Mouse (Mus musculus): ENCODE results near the gene Ocm.
"Not testable (repeated sequence)": the region's sequence is repeated elsewhere in the genome, so short reads cannot be mapped to it uniquely, and the experiment has no call there.

Gene Ocm

DNA sequence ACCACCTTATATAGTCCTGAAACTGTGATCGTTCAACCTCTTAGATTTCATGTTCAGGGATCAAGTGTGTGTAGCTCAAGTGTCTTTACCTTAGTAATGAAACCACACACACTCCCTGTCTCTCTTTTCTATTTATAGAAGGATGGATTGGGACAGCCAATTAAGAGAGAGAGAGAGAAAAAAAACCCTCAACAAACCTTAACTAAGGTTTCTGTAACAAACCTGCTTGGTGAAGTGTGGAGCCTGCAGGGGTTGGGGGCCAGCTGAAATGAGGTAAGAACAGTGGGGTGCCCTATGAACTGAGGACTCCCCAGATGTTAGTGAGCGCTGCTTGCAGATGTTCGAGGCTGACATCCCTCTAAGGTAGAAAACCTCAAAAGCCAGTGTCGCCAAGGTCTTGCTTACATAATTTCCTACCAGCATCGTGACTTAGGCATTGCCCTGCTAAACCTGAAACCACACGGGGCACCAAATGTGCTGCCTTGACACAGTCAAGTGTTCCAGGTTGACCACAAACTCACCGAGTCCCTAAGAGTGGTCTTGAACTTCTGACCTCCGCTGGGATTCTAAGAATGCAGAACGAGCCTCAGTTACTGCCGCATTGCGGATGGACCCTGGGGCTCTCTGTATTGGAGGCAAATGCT is at the start of gene Ocm:
Ocm (minus strand) TSS at position 51 of the 644 bp plus-strand sequence.
- DNase-seq (ENCODE audit: low read depth in 2 of 2, low spot score in 2 of 2) = no peak

DNA sequence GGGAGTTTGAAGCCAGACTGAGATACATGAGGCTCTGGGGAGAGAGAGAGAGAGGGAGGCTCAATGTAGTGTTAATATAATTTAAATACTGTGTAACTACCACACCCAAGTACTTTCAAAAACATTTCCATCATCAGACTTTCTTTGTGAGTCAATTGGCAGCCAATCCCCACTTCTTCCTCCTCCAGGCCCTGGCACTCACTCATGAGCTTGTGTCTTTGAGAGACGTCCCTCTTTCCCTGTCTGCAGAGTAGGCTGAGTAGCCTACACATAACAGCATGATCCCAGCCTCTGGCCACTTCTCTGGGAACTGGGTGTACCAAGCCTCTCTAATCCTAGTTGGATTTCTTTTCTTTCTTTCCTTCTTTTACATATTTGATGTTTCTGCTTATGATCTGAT is 44.8 kb upstream of the Ocm start:
- DNase-seq (ENCODE audit: low read depth in 2 of 2, low spot score in 2 of 2) = no peak

DNA sequence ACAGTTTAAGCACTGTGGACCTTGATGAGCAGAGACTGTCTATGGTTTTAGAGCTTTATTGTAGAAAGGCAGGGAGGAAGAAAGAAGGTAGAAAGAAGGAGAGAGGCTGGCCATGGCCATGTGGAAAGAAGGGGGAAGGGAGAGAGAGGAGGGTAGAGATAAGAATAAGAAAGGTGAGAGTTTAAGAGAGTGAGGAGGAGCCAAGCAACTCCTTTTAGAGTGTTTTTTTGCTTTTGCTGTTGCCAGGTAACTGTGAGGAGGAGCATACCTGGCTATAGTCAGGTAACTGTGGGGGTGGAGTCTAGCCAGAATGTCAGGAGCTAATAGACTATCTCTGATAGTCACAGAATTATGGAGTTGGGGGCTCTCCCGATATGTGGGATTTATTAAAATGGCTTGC is 43.6 kb upstream of the Ocm start:
- no peak for DNase-seq (ENCODE audit: low read depth in 2 of 2, low spot score in 2 of 2)

DNA sequence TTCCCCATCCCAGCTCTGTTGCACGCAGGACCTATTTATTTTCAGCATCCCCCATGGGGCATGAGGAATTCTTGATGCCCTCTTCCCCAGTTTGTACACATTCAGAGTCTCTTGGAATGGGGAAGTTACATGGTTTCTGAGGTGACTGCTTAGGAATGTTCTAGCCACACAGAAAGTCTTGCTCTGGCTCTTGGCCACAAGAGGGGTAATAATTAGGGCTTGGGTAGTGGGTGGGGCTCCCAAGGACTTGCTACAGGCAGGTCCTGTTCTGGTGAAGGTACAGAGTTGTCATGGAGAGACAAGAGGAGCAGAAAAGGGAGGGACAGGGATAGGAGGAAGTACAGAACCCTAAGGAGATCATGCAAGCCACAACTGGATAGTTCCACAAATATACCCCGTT is 39.6 kb upstream of the Ocm start:
- no peak for DNase-seq (ENCODE audit: low read depth in 2 of 2, low spot score in 2 of 2)

DNA sequence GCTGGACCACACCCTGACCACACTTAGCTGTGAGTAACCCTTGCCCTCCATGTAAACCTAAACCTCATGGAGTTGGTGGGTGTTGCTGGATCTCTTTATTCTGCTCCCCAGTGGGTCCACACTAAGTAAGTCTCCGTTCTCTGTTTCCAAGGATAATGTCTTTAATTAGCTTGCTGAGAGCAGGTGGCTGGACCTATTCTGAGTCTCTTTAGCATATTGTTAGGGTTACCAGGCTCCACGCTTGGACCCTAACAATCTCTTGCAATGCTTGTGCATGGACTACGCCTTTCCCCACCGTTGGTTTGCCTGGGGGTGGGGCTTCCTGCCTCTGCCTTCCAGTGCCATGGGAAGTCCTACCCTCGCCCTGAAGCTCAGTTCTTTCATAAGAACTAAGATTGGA is 37.6 kb upstream of the Ocm start:
- DNase-seq (ENCODE audit: low read depth in 2 of 2, low spot score in 2 of 2) = no peak

DNA sequence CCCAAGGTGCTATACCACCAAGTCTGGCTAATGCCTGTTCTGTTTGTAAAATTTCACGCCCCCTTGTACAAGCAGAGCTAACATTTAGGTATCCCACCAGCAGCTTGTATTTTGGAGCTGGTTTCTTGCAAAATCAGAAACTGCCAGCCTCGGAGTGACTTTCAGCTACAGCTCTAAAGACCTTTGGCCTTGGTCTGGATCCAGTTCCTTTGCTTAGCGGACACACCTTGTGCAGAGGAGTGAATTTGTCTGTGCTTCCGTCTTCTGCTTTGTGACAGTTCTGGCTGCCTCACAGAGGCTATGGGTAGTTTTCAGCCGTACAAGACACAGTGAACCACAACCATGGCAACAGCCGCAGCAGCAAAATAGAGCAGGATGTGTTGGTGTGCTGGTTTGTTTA is 27.9 kb upstream of the Ocm start:
- DNase-seq (ENCODE audit: low read depth in 2 of 2, low spot score in 2 of 2) = no peak

DNA sequence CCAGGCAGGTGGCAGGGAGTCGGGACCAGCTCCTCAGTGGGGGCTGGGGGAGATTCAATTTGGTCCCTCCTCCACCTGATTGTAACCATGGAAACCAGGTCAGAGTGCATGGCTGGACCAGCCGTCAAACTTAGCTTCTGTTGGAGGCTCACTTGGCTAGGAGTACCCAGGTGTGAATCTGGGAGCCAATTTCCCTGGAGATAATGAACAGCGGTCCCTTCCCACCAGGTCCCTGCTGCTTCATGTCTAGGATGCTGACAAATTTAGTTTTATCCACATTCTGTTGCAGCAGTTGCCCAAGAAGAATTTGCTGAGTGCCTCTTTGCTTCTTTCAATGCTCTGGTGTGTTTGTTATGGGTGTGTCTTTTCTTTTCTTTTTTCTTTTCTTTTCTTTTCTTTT is 27.0 kb upstream of the Ocm start:
- no peak for DNase-seq (ENCODE audit: low read depth in 2 of 2, low spot score in 2 of 2)

DNA sequence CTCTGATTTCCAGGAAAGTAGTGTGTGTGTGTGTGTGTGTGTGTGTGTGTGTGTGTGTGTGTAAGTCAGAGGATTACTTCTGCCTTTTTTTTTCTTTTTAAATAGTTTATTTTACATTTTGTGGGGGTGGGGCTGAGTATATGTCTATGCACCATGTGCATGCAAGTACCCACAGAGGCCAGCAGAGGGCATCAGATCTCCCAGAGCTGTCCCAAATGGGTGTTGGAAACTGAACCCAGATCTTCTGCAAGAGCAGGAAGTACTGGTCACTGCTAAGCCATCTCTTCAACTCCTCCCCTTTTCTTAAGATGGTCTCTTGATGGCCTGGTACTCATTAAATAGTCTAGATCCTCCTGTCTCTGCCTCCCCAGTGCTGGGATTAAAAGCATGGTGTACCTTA is 24.8 kb upstream of the Ocm start:
- DNase-seq (ENCODE audit: low read depth in 2 of 2, low spot score in 2 of 2) = no peak

DNA sequence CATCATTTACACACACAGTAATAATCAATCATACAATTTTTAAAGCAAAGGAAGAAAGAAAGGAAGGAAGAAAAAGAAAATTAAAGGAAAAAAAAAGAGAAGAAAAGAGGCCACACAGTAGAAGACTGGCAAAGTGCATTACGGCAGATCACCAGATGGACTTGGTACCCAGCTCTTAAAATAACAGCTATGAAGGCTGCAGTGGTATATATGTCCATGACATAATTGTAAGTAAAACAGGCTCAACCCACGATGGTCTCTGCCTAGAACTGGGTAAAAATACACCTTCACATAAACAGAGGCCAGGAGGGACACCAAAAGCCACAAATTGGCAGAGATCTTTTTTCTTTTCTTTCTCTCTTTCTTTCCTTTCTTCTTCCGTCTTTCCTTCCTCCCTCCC is 23.4 kb upstream of the Ocm start:
- no peak for DNase-seq (ENCODE audit: low read depth in 2 of 2, low spot score in 2 of 2)

DNA sequence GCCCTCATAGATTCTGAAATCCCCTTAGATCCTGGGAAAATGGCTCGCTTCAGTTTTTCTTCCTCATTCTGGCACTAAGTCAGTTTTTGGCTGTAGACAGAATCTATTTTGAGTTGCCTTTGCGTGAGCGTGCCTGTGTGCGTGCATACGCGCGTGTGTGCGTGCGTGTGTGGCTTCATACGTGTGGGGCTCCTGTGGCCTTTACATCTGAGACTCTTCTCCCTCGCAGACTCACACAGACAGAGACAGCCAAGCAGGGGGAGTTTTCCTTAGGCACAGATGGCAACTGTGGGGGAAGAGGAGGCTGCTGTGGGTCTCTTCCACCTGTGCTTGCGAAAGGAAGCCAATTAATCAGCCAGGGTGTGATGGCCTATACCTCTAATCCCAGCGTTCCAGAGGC is 20.9 kb upstream of the Ocm start:
- DNase-seq (ENCODE audit: low read depth in 2 of 2, low spot score in 2 of 2) = no peak

DNA sequence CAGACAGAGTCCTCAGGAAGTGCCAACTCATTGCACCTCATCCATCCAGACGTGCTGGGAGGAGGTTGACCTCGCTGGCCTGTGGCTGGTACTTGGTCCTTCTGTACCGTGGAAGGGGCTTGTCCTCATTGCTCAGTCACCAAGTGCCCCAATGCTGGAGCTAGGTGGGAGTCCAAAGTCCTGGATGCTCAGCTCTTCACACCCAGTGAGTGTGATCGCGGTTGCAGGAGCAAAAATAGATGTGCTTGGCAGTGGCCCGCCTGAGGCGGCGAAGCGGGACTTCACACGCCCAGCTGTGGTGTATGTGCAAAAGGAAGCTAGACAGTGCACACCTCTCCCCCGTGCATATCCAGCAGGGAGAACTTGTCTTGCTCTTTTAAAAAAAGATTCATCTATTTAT is 16.7 kb upstream of the Ocm start:
- no peak for DNase-seq (ENCODE audit: low read depth in 2 of 2, low spot score in 2 of 2)

DNA sequence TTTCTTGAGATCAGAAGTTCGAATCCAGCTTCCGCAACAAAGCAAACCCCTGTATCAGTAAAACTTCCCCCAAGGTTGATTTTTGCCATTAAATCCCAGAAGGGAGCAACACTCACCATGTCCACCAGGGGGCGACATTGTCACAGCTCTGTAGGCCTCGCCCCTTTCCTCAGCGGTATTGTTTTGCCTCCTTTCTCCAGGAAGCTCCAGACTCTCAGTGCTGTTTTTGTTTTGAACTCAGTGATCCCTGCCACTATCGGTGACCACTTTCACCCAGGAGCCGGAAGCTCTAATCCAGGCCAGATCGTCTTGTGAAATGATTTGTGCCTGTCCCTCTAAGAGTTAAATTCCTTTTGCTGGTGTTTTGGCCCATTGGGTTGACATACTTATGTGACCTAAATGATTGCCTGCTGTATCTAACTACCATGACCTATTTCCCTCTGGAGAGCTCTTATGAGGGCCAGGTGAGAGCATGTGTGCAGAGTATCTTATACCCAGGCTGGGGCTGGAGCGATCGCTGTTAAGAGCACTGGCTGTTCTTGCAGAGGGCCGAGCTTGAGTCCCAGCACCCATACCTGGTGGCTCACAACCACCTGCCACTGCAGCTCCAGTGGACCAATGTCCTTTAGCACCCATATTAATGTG is 14.4 kb upstream of the Ocm start:
- DNase-seq (ENCODE audit: low read depth in 2 of 2, low spot score in 2 of 2) = peak; percentile 62 to 64

DNA sequence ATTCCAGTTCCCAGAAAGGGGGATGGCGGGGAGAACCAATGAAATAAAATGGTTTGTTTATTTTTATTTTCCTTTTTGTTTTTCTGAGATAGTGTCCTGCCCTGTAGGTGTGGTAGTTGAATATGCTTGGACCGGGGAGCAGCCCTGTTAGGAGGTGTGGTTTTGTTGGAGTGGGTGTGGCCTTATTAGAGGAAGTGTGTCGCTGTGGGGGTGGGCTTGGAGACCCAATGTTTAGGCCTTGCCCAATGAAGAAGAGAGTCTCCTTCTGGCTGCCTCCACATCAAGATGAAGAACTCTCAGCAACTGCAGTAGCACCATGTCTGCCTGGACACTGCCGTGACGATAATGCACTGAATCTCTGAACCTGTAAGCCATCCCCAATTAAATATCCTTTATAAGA is 13.4 kb upstream of the Ocm start:
- DNase-seq (ENCODE audit: low read depth in 2 of 2, low spot score in 2 of 2) = no peak

DNA sequence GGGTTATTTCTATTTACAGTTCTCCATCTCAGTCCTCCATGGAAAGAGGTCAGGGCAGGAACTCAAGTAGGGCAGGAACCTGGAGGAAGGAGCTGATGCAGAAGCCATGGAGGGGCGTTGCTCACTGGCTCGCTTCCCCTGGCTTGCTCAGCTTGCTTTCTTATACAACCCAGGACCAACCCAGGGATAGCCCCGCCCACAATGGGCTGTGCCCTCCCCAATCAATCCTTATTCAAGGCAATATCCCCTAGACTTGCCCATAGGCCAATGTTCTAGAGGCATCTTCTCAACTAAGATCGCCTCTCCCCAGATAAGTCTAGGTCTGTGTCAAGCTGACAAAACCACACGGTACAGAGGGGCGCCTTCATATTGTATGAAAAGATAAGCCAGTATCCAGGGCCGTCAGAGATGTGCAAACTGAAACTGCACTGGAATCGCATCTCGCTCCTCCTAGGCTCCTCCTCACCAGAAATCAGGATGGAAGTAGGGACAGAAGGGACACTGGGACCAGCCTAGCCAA is 12.7 kb upstream of the Ocm start:
- no peak for DNase-seq (ENCODE audit: low read depth in 2 of 2, low spot score in 2 of 2)

DNA sequence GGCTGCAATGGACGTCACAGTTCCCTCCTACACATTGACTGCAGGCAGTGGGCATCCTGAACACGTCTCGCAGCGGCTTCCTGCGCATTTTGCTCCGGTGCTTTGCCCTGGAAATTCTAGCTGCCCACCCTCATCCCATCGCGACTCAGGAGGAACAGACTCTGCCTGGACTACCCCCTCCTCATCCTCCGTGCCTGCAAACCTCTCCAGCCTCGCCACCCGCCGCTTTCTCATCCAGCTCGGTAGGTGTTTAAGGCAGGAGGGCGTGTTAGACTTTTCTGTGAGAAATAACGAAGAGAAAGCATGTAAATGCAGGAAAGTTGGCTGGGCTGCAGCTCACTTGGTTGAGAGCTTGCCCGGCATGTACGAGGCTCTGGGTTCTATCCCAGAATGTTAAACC is 10.5 kb upstream of the Ocm start:
- DNase-seq (ENCODE audit: low read depth in 2 of 2, low spot score in 2 of 2) = no peak

DNA sequence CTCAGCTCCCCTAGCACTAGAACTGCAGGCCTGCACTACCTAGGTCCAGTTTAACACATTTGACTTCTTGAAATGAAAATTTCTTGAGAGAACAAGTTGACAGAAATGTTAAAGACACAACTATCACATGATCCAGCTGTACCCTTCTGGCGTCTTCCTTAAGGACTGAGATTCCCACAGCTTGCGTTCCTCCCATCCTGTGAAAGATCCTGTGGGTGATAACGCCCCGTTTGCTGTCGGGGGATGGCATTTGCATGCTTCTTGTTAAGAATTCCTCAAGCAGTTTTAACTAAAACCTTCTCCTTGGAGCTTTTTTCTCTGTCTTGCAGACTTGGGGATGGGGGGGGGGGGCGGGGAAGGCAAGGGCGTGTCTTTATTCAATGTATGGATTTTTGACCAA is 8.1 kb upstream of the Ocm start:
- DNase-seq (ENCODE audit: low read depth in 2 of 2, low spot score in 2 of 2) = no peak

DNA sequence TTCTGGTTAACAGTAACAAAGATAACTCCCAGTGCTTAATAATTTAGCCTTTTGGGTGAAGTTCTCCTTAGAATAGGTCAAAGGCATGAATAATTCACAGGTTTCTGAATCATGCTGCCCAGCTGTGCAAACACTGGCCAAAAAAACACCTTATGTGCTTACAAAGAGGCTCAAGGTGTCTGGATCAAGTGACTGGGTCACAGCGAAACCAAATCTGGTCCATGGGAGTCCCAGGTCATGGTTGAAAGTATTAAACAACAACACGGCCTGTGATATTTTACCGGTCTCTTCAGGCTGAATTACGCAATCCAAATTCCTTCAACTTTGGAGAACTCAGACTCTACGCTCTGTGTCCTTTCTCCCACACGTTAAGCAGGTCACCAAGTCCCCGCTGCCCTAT is 6.0 kb upstream of the Ocm start:
- DNase-seq (ENCODE audit: low read depth in 2 of 2, low spot score in 2 of 2) = no peak

DNA sequence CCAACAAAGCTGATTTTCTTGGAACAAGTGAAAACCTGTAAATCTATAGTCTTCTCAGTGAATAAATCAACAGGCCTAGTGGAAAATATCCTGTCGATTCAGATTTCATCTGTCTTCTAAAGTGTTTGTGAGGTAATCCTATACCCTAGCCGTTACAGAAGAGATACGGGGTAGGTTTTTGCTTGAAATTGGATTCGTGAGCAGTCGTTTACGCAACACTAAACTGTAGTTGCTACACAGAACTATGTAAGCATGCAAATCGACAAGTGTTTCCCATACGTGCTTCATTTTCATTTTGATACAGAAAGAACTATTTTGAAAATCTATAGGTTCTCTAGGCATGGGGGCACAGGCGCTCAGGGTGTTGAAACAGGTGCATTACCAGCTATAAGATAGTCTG is 10.6 kb downstream of the Ocm start:
- no peak for DNase-seq (ENCODE audit: low read depth in 2 of 2, low spot score in 2 of 2)

DNA sequence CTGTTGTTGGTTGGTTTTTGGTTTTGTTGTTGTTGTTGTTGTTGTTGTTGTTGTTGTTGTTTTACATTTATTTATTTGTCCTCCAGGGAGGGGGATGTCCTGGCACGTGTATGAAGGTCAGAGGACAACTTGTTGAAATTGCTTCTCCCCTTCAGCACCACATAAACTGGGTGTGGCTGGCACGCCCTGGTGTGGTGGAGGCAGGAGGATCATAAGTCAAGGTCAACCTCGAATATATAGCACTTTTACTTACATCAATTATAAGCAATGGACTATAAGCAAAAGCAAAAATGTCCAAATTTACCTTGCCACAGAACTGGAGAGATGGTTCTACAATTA is 11.2 kb downstream of the Ocm start:
- no peak for DNase-seq (ENCODE audit: low read depth in 2 of 2, low spot score in 2 of 2)

DNA sequence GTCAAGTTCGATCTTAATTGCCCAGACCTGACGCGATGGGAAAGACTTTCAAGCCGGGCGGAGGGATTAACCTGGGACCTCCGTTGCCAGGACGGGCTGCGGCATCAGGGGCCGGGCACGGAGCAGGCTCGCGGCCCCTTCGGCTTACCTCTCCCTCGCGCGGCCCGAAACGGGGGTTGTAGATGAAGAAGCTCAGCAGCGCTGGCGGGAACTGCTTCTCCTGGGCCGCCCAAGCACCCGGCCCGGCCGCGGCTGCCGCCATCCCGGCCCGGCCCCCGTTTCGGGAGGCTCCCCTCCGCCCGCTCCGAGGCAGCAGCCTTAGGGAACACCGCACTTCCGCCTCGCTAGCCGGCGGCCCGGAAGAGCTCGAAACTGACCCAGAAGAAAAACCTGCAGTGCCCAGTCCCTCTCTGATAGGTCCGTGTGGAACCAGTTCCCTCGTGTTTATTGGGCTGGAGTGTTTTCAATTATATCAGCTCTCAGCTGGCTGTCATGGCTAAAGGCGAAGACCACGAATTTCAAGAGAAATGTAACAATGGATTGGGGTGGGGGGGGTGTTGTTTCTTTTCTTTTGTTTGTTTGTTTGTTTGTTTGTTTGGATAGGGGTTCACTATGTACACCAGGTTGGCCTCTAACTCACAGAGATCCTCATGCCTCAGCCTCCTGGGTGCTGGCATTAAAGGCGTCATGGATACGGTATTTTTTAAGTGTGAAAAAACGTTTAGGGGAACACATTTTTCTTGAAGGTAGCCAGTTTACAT is 11.7 kb downstream of the Ocm start, which contains the start of gene Ccz1:
Ccz1 (minus strand) TSS at position 327 of the 761 bp plus-strand sequence.
- DNase-seq (ENCODE audit: low read depth in 2 of 2, low spot score in 2 of 2) = peak; percentile 57

DNA sequence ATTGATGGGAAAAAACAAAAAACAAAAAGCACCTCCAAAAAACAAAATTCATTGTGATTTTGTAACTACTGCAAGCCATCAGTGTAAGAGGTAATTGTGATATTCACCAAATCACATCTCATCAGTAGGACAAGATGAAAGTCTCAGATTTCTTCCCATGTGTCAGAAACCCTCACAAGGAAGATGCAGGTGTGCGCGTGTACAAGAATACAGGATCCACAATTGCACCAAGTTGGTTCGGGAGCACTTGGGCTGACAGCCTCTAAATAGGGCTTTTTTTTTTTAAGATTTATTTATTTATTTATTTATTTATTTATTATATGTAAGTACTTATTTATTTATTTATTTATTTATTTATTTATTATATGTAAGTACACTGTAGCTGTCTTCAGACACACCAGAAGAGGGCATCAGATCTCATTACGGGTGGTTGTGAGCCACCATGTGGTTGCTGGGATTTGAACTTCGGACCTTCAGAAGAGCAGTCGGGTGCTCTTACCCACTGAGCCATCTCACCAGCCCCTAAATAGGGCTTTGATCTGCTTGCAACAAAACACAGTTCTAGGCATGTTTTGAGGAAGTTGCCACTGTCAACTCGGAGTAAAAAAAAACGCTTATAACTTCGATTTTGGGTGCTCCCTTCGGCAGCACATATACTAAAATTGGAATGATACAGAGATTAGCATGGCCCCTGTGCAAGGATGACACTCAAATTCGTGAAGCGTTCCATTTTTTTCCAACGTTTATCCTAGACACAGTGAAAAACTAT is 12.9 kb downstream of the Ocm start:
- DNase-seq (ENCODE audit: low read depth in 2 of 2, low spot score in 2 of 2) = not testable (repeated sequence)

Data from CD8-positive naive resting alpha-beta T cell, adult 2 months (primary cell).